In genomic region chr6:38874035-38874434, GRCm38 (mm10) we compare ENCODE assay signal across 8 mouse cellular contexts. TPM values are rescaled to one million over a fixed set of nuclear protein-coding genes. Genes with fewer than 3 reads are reported as not detected.
A peak's percentile ranks its signal among the peaks of the same experiment; 100 is the strongest.
DNase-seq lines count a peak whose midpoint lies in the region; ATAC-seq and TF ChIP-seq lines count a peak whose summit lies in the region.

No protein-coding gene starts in this region.

- H3K79me2 ChIP-seq in heart, adult 2 months (replicated peaks; ENCODE audit: control insufficient read depth, insufficient read depth, low read length) = no peaks in the 10 kb centered on the region

- TF ChIP-seq EP300 in heart, adult 2 months (IDR thresholded peaks at IDR 0.05; ENCODE audit: insufficient read depth, low read depth, low read length) = no peak

- H3K36me3 ChIP-seq in heart, adult 2 months (ENCODE audit: control insufficient read depth, insufficient read depth, low read length) = no peaks in the 10 kb centered on the region
- peaks cover 5% of the 10 kb centered on the region; the same call in 1 of the 2 replicates for H3K36me3 ChIP-seq in limb, embryonic 13.5 days
- H3K36me3 ChIP-seq in midbrain, embryonic 14.5 days (ENCODE audit: control insufficient read depth, insufficient read depth, low read length) = no peaks in the 10 kb centered on the region; the same call in 1 of the 2 replicates
- H3K36me3 ChIP-seq in splenic B cell, adult 2 months (ENCODE audit: control insufficient read depth, insufficient read depth, low read length, poor library complexity, severe bottlenecking) = no peaks in the 10 kb centered on the region

- H3K9ac ChIP-seq in heart, adult 2 months (ENCODE audit: low read depth, low read length) = peak overlapping the region; percentile 76
- H3K9ac ChIP-seq in limb, embryonic 13.5 days = peak overlapping the region; percentile 100
- peak overlapping the region; percentile 100 for H3K9ac ChIP-seq in midbrain, embryonic 14.5 days (replicated peaks; ENCODE audit: low read length)

- DNase-seq in CD4-positive helper T cell, adult 2 months (ENCODE audit: low read depth, low spot score) = peak; percentile 59
- peak; percentile 50 for DNase-seq in adrenal gland, adult 8-10 months
- DNase-seq in embryo, embryonic 9.5 days (ENCODE audit: extremely low spot score) = peak; percentile 60
- peak; percentile 53 to 54 for DNase-seq in heart, adult 2 months
- DNase-seq in kidney, adult 18-20 months = peak; percentile 79
- peak; percentile 87 for DNase-seq in midbrain, embryonic 14.5 days
- DNase-seq in splenic B cell, adult 2 months (ENCODE audit: low read depth, low spot score) = peak; percentile 70

- H3K4me2 ChIP-seq in limb, embryonic 13.5 days (replicated peaks) = peak overlapping the region; percentile 72
- peak overlapping the region; percentile 64 for H3K4me2 ChIP-seq in midbrain, embryonic 14.5 days (ENCODE audit: low read length)

- H3K4me1 ChIP-seq in heart, adult 2 months (ENCODE audit: control insufficient read depth, insufficient read depth, low read length) = no peaks in the 10 kb centered on the region; the same call in 1 of the 2 replicates
- peaks cover 41% of the 10 kb centered on the region for H3K4me1 ChIP-seq in limb, embryonic 13.5 days
- peaks cover 32% of the 10 kb centered on the region for H3K4me1 ChIP-seq in midbrain, embryonic 14.5 days (ENCODE audit: control insufficient read depth, insufficient read depth, low read length)

- intact Hi-C loops in heart, adult 2 months (cut with DNase I) = loop anchor here (2.0 to 10.0 kb wide), 2 partner anchors 193 to 339 kb away; partner anchors contain the start of gene Fmc1

- H3K9me3 ChIP-seq in limb, embryonic 13.5 days = no peaks in the 10 kb centered on the region
- no peaks in the 10 kb centered on the region for H3K9me3 ChIP-seq in midbrain, embryonic 14.5 days (ENCODE audit: control insufficient read depth, low read length)

- peak; percentile 86 for TF ChIP-seq CTCF in heart, adult 2 months (IDR thresholded peaks at IDR 0.05)

- H3K27ac ChIP-seq in heart, adult 2 months = peak overlapping the region; percentile 83
- H3K27ac ChIP-seq in limb, embryonic 13.5 days = peak overlapping the region; percentile 97; the same call in 1 of the 2 replicates
- H3K27ac ChIP-seq in midbrain, embryonic 14.5 days (replicated peaks; ENCODE audit: low read depth, low read length) = no peak overlapping the region

- 6% methylated on average over 8 of the region's 8 CpGs for WGBS in heart, adult 2 months
- 11% methylated on average over 8 of the region's 8 CpGs for WGBS in limb, embryonic 13.5 days
- 5% methylated on average over 8 of the region's 8 CpGs for WGBS in midbrain, embryonic 14.5 days

- no peak for TF ChIP-seq POLR2A in heart, adult 2 months (IDR thresholded peaks at IDR 0.05; ENCODE audit: insufficient read depth, low read depth, low read length)

- ATAC-seq in limb, embryonic 13.5 days (ENCODE audit: low FRiP score, low read depth) = no peak
- ATAC-seq in midbrain, embryonic 14.5 days (ENCODE audit: low FRiP score, low TSS enrichment) = no peak

- H3K4me3 ChIP-seq in heart, adult 2 months = peak overlapping the region; percentile 76
- H3K4me3 ChIP-seq in limb, embryonic 13.5 days = peak overlapping the region; percentile 98
- H3K4me3 ChIP-seq in midbrain, embryonic 14.5 days (replicated peaks; ENCODE audit: low read depth, low read length) = peak overlapping the region; percentile 97

- no peaks in the 10 kb centered on the region; the same call in 1 of the 2 replicates for H3K27me3 ChIP-seq in heart, adult 2 months (ENCODE audit: control insufficient read depth, insufficient read depth, low read length)
- no peaks in the 10 kb centered on the region for H3K27me3 ChIP-seq in limb, embryonic 13.5 days
- no peaks in the 10 kb centered on the region for H3K27me3 ChIP-seq in midbrain, embryonic 14.5 days (ENCODE audit: control insufficient read depth, insufficient read depth, low read length)
- no peaks in the 10 kb centered on the region for H3K27me3 ChIP-seq in splenic B cell, adult 2 months (ENCODE audit: control insufficient read depth, insufficient read depth, low read length, poor library complexity, severe bottlenecking)

RNA-seq across cellular contexts. Expression of gene Tbxas1, which starts 1.2 kb away (rescaled TPM):
- total RNA-seq in adrenal gland, adult 8-10 months (2022) = 10 to 100 TPM in 2 of 4 experiments, 1 to 10 TPM in 2; 6.9 to 10.5 (median 9.8) TPM
- total RNA-seq in heart, adult 2 months (2021) = 1 to 10 TPM; 2.1 to 2.7 TPM
- polyA plus RNA-seq in heart, adult 2 months (2012; rRNA removed) = 1.9 and 2.7 TPM in 2 replicates
- polyA plus RNA-seq in limb, embryonic 13.5 days (2015; fragmentation: Nextera tagmentation; extraction: Ambion mirVana) = 1.5 and 1.9 TPM in 2 replicates
- 0.69 and 1.6 TPM in 2 replicates for polyA plus RNA-seq in midbrain, embryonic 14.5 days (2014; fragmentation: Nextera tagmentation; extraction: Ambion mirVana)

RNA-seq across cellular contexts. Expression of gene Hipk2, which starts 1.9 kb away (rescaled TPM):
- 100 to 1,000 TPM; 143 to 161 (median 151) TPM for total RNA-seq in adrenal gland, adult 8-10 months (2022)
- total RNA-seq in heart, adult 2 months (2021) = 10 to 100 TPM; 91.0 to 98.5 TPM
- 35.9 and 51.3 TPM in 2 replicates for polyA plus RNA-seq in heart, adult 2 months (2012; rRNA removed)
- 19.6 and 19.8 TPM in 2 replicates for polyA plus RNA-seq in limb, embryonic 13.5 days (2015; fragmentation: Nextera tagmentation; extraction: Ambion mirVana)
- 35.1 and 41.3 TPM in 2 replicates for polyA plus RNA-seq in midbrain, embryonic 14.5 days (2014; fragmentation: Nextera tagmentation; extraction: Ambion mirVana)
